In the genomic region with DNA sequence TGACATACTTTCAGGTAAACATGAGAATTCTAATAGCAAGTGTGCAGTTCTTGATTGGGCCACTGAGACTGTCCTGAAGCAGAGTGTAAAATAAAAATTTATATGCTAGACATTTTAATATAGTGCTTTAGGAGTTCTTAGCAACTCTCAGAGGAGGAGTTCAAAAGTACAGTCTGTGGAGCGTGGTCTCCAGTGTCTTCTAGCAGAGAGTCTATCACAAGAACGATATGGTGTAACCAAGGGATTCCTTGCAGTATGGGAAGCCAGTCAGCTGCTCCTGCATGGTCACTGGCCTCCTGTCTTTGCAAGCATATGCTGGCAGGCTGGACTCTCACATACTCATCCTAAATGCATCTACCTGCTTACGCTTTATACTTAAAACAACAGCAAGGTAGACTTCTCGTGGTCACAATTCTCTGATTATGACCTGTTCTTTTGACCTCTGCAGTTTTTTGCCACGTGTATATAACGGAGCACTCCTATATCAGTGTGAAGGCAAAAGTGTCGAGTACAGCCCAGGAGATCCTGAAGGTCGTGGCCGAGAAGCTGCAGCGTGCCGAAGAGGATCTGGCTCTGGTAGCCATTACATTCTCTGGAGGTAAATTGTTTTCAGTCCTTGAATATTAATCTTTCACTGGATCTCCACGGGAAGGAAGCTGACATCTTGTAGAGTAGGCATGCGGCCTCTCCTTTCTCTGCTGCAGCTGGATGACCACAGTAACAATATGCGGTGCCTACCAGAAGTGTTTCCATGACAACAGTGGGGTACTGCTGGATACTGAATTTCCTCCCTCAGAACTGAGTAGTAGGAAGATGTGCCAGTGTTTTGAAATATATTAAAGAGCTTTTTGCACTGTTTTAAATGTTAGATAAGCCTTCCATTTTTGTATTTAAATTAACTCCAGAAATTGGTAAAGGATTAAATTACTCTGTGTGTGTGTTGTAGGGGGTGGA, we compare ENCODE assay signal across 11 mouse cellular contexts.
DNase-seq lines count a peak whose midpoint lies in the region; ATAC-seq and TF ChIP-seq lines count a peak whose summit lies in the region.
"Had no signal": no experiment of that assay in that cellular context is flagged by ENCODE, and none has a peak within 500 bp of the region (broad histone marks: within the 10 kb centered on the region; RNA-seq: fewer than 3 reads in every experiment).

No protein-coding gene starts in this region.

- WGBS in lung, embryonic 14.5 days, result 59% methylated on average over 14 of the region's 14 CpGs
- 30% methylated on average over 14 of the region's 14 CpGs for WGBS in hindbrain, embryonic 15.5 days
- WGBS in neural tube, embryonic 13.5 days, result 34% methylated on average over 14 of the region's 14 CpGs

- no peak overlapping the region for H3K4me3 ChIP-seq in lung, embryonic 14.5 days (ENCODE audit: low read depth, low read length)
- H3K4me3 ChIP-seq in hindbrain, embryonic 15.5 days, result no peak overlapping the region
- no peak overlapping the region for H3K4me3 ChIP-seq in neural tube, embryonic 13.5 days
- H3K4me3 ChIP-seq: limb, embryonic 15.5 days had no signal

- no peaks in the 10 kb centered on the region for H3K9me3 ChIP-seq in lung, embryonic 14.5 days (ENCODE audit: low read depth, low read length)
- H3K9me3 ChIP-seq in hindbrain, embryonic 15.5 days, result no peaks in the 10 kb centered on the region
- H3K9me3 ChIP-seq in neural tube, embryonic 13.5 days, result no peaks in the 10 kb centered on the region
- H3K9me3 ChIP-seq: limb, embryonic 15.5 days had no signal

- no peaks in the 10 kb centered on the region for H3K36me3 ChIP-seq in lung, embryonic 14.5 days (ENCODE audit: insufficient read depth)
- H3K36me3 ChIP-seq in hindbrain, embryonic 15.5 days, result peaks cover 15% of the 10 kb centered on the region
- H3K36me3 ChIP-seq in neural tube, embryonic 13.5 days, result peaks cover 25% of the 10 kb centered on the region
- H3K36me3 ChIP-seq: limb, embryonic 15.5 days had no signal

- H3K27me3 ChIP-seq in lung, embryonic 14.5 days (ENCODE audit: insufficient read depth, low read length), result no peaks in the 10 kb centered on the region
- H3K27me3 ChIP-seq in hindbrain, embryonic 15.5 days, result no peaks in the 10 kb centered on the region
- H3K27me3 ChIP-seq in neural tube, embryonic 13.5 days, result no peaks in the 10 kb centered on the region
- H3K27me3 ChIP-seq: limb, embryonic 15.5 days had no signal

- DNase-seq in embryo, embryonic 10 days (ENCODE audit: low spot score), result peak; percentile 47
- no peak for DNase-seq in embryo, embryonic 9.5 days (ENCODE audit: extremely low spot score)
- DNase-seq in lung, embryonic 14.5 days, result peak; percentile 26
- DNase-seq in lung, postnatal 36 days, result no peak
- DNase-seq in adrenal gland, postnatal 25 days, result no peak
- no peak for DNase-seq in frontal cortex, postnatal 14 days (ENCODE audit: low spot score in 2 of 2)
- DNase-seq: heart, adult 11 months; spleen, adult 18-20 months had no signal

- H3K27ac ChIP-seq in lung, embryonic 14.5 days (ENCODE audit: low read depth), result peak overlapping the region; percentile 8; the same call in 1 of the 2 replicates
- peak overlapping the region; percentile 60 for H3K27ac ChIP-seq in hindbrain, embryonic 15.5 days (replicated peaks)
- peak overlapping the region; percentile 64 for H3K27ac ChIP-seq in neural tube, embryonic 13.5 days (replicated peaks)
- H3K27ac ChIP-seq: limb, embryonic 15.5 days had no signal

- peak; percentile 52; the same call in 1 of the 2 replicates for ATAC-seq in lung, embryonic 14.5 days (ENCODE audit: insufficient read depth)
- peak; percentile 87 for ATAC-seq in hindbrain, embryonic 15.5 days (ENCODE audit: low FRiP score, low read depth)
- peak; percentile 78 for ATAC-seq in neural tube, embryonic 13.5 days (ENCODE audit: low read depth)

- no peak overlapping the region for H3K4me2 ChIP-seq in lung, embryonic 14.5 days
- H3K4me2 ChIP-seq in hindbrain, embryonic 15.5 days, result no peak overlapping the region
- no peak overlapping the region for H3K4me2 ChIP-seq in neural tube, embryonic 13.5 days
- H3K4me2 ChIP-seq: limb, embryonic 15.5 days had no signal

- H3K9ac ChIP-seq in lung, embryonic 14.5 days, result no peak overlapping the region
- no peak overlapping the region for H3K9ac ChIP-seq in hindbrain, embryonic 15.5 days
- no peak overlapping the region for H3K9ac ChIP-seq in neural tube, embryonic 13.5 days
- H3K9ac ChIP-seq: limb, embryonic 15.5 days had no signal

- no peak for TF ChIP-seq CTCF in lung, embryonic 14.5 days (IDR thresholded peaks at IDR 0.05; ENCODE audit: low read depth)

- no peaks in the 10 kb centered on the region for H3K4me1 ChIP-seq in lung, embryonic 14.5 days (ENCODE audit: insufficient read depth)
- peaks cover 18% of the 10 kb centered on the region for H3K4me1 ChIP-seq in hindbrain, embryonic 15.5 days (replicated peaks)
- peaks cover 16% of the 10 kb centered on the region for H3K4me1 ChIP-seq in neural tube, embryonic 13.5 days (replicated peaks)
- H3K4me1 ChIP-seq: limb, embryonic 15.5 days had no signal

Comparison
In these comparisons a context has a peak if more than half of its experiments do, and no peak if none do; other contexts are left out.
1. DNase-seq: peak in embryo, embryonic 10 days (single experiment) and lung, embryonic 14.5 days (single experiment); none in embryo, embryonic 9.5 days (single experiment), lung, postnatal 36 days (single experiment), adrenal gland, postnatal 25 days (single experiment) and frontal cortex, postnatal 14 days (0 of 2).
2. H3K27ac ChIP-seq: peak in every context shown above with its lines; median percentile 64 in neural tube, embryonic 13.5 days; 60 in hindbrain, embryonic 15.5 days; 8 in lung, embryonic 14.5 days.
3. Peak in every context shown above with its lines, with median percentiles within 50 percentile points of each other: ATAC-seq.